8 mouse cellular contexts compared by ENCODE assay signal in the genomic region with DNA sequence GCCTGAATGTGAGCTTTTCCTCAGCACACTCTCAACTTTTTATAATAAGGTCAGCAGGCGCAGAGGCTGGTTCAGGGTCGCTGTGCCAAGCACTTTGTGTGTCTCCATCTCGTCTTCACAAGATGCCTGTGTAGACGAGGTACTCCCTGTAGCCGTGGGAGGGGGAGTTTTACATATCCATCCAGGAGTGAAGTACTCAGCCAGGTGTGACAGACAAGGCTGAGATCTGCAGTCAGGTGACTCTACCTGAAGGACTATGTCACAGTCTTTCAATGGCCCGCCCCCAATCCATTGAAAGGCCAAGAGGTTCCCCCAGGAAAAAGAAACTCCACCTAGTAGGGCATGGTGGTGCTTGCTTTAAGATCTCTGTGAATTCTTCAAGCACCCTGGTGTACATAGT. TPM values are rescaled to one million over a fixed set of nuclear protein-coding genes. Genes with fewer than 3 reads are reported as not detected.
A peak's percentile ranks its signal among the peaks of the same experiment; 100 is the strongest.
DNase-seq lines count a peak whose midpoint lies in the region; ATAC-seq and TF ChIP-seq lines count a peak whose summit lies in the region.

No protein-coding gene starts in this region.

- intact Hi-C loops in left cerebral cortex, adult 2 months (cut with DNase I): loop anchor here (2.0 to 5.0 kb wide), 2 partner anchors 39 to 250 kb away; no protein-coding TSS in a partner anchor
- intact Hi-C loops in left cerebral cortex, postnatal 4 days (cut with DNase I): loop anchor here (5.0 kb wide), 1 partner anchor 254 kb away; no protein-coding TSS in a partner anchor

- H3K9ac ChIP-seq in embryonic facial prominence, embryonic 14.5 days (ENCODE audit: low read depth, low read length): peak overlapping the region; percentile 69; the same call in 1 of the 2 replicates
- H3K9ac ChIP-seq in intestine, postnatal 0 days (ENCODE audit: low read depth, low read length): no peak overlapping the region; the same call in 1 of the 2 replicates

- H3K4me2 ChIP-seq in embryonic facial prominence, embryonic 14.5 days (ENCODE audit: low read depth, low read length): peak overlapping the region; percentile 65
- H3K4me2 ChIP-seq in intestine, postnatal 0 days (replicated peaks; ENCODE audit: low read depth): peak overlapping the region; percentile 61
- peak overlapping the region; percentile 83 for H3K4me2 ChIP-seq in myocyte (ENCODE audit: low read depth)

- H3ac ChIP-seq in myocyte (ENCODE audit: control insufficient read depth, insufficient read length): no peak overlapping the region

- H3K36me3 ChIP-seq in embryonic facial prominence, embryonic 14.5 days (ENCODE audit: control insufficient read depth, insufficient read depth, low read length): peaks cover 3% of the 10 kb centered on the region
- H3K36me3 ChIP-seq in intestine, postnatal 0 days (ENCODE audit: control insufficient read depth, insufficient read depth): no peaks in the 10 kb centered on the region
- no peaks in the 10 kb centered on the region for H3K36me3 ChIP-seq in myocyte (ENCODE audit: control insufficient read depth, insufficient read depth)

- no peak for TF ChIP-seq CTCF in left cerebral cortex, adult 2 months (IDR thresholded peaks at IDR 0.05)
- TF ChIP-seq CTCF in intestine, postnatal 0 days (IDR thresholded peaks at IDR 0.05; ENCODE audit: low read depth): no peak

- TF ChIP-seq POLR2A in myocyte (IDR thresholded peaks at IDR 0.05; ENCODE audit: insufficient read length, low read depth): no peak

- H3K79me2 ChIP-seq in myocyte (ENCODE audit: control insufficient read depth, insufficient read depth): peaks cover 10% of the 10 kb centered on the region

- no peak overlapping the region for H3K27ac ChIP-seq in left cerebral cortex, adult 2 months
- H3K27ac ChIP-seq in embryonic facial prominence, embryonic 14.5 days (replicated peaks; ENCODE audit: low read depth, low read length): no peak overlapping the region
- no peak overlapping the region for H3K27ac ChIP-seq in intestine, postnatal 0 days (ENCODE audit: low read depth, low read length)

- no peak for ATAC-seq in embryonic facial prominence, embryonic 14.5 days (ENCODE audit: low read depth)
- no peak for ATAC-seq in intestine, postnatal 0 days

- no peaks in the 10 kb centered on the region for H3K9me3 ChIP-seq in embryonic facial prominence, embryonic 14.5 days (ENCODE audit: control insufficient read depth, low read length)
- no peaks in the 10 kb centered on the region for H3K9me3 ChIP-seq in intestine, postnatal 0 days (ENCODE audit: control insufficient read depth)

- H3K4me1 ChIP-seq in embryonic facial prominence, embryonic 14.5 days (ENCODE audit: control insufficient read depth, insufficient read depth, low read length): 0 out of 2 replicates have a peak, but pooled peaks cover 4% of the 10 kb centered on the region
- H3K4me1 ChIP-seq in intestine, postnatal 0 days (replicated peaks; ENCODE audit: control insufficient read depth, insufficient read depth, low read length): no peaks in the 10 kb centered on the region

- WGBS in embryonic facial prominence, embryonic 14.5 days: 63% methylated on average over 6 of the region's 6 CpGs
- WGBS in intestine, postnatal 0 days: 62% methylated on average over 6 of the region's 6 CpGs

- H3K27me3 ChIP-seq in embryonic facial prominence, embryonic 14.5 days (replicated peaks; ENCODE audit: control insufficient read depth, insufficient read depth, low read length): no peaks in the 10 kb centered on the region
- H3K27me3 ChIP-seq in intestine, postnatal 0 days (replicated peaks; ENCODE audit: control insufficient read depth, insufficient read depth, low read length): no peaks in the 10 kb centered on the region
- H3K27me3 ChIP-seq in myocyte (ENCODE audit: control insufficient read depth, insufficient read depth, insufficient read length): no peaks in the 10 kb centered on the region

- no peak for DNase-seq in left cerebral cortex, adult 2 months (ENCODE audit: extremely low spot score in 1 of 2, low spot score in 2 of 2)
- no peak for DNase-seq in left cerebral cortex, postnatal 4 days
- DNase-seq in embryonic facial prominence, embryonic 14.5 days (ENCODE audit: low spot score): no peak
- no peak for DNase-seq in cerebellum, postnatal 25 days
- no peak for DNase-seq in left cerebral cortex, adult 9 months (ENCODE audit: low spot score in 2 of 2)
- no peak for DNase-seq in adrenal gland, postnatal 25 days

- H3K4me3 ChIP-seq in left cerebral cortex, adult 2 months: peak overlapping the region; percentile 55
- peak overlapping the region; percentile 59 for H3K4me3 ChIP-seq in embryonic facial prominence, embryonic 14.5 days (ENCODE audit: low read depth, low read length)
- H3K4me3 ChIP-seq in intestine, postnatal 0 days (ENCODE audit: low read depth, low read length): peak overlapping the region; percentile 50
- H3K4me3 ChIP-seq in myocyte: peak overlapping the region; percentile 36

TF ChIP-seq in myocyte, 11 proteins besides CTCF, POLR2A, EP300 and RAD21:
- no peak for TF ChIP-seq TCF12 (IDR thresholded peaks at IDR 0.05; ENCODE audit: insufficient read depth, poor library complexity, severe bottlenecking)
- no peak for TF ChIP-seq USF1 (IDR thresholded peaks at IDR 0.05; ENCODE audit: low read depth)
- TF ChIP-seq TCF3 (IDR thresholded peaks at IDR 0.05; ENCODE audit: insufficient read length, low read depth): no peak
- no peak for TF ChIP-seq MAX (IDR thresholded peaks at IDR 0.05; ENCODE audit: low read depth)
- TF ChIP-seq POLR2AphosphoS2 (IDR thresholded peaks at IDR 0.05; ENCODE audit: insufficient read length, low read depth): no peak
- TF ChIP-seq REST (IDR thresholded peaks at IDR 0.05; ENCODE audit: insufficient read depth, insufficient read length): no peak
- no peak for TF ChIP-seq CEBPB (IDR thresholded peaks at IDR 0.05; ENCODE audit: insufficient read depth, poor library complexity, severe bottlenecking)
- TF ChIP-seq SRF (IDR thresholded peaks at IDR 0.05; ENCODE audit: control insufficient read depth, insufficient read length, low read depth): no peak
- no peak for TF ChIP-seq MYOG (IDR thresholded peaks at IDR 0.05; ENCODE audit: control insufficient read depth in 1 of 3, insufficient read depth in 1 of 3, insufficient read length in 2 of 3, low read depth in 2 of 3)
- TF ChIP-seq E2F4 (IDR thresholded peaks at IDR 0.05; ENCODE audit: insufficient read depth): no peak
- no peak for TF ChIP-seq MYOD1 (IDR thresholded peaks at IDR 0.05; ENCODE audit: control insufficient read depth in 1 of 3, insufficient read length in 2 of 3, low read depth in 2 of 3)

RNA-seq across cellular contexts. Expression of gene Nenf, which starts 4.8 kb away (rescaled TPM):
- 10 to 100 TPM; 71.3 to 76.4 TPM for total RNA-seq in left cerebral cortex, adult 2 months (2021)
- total RNA-seq in left cerebral cortex, postnatal 4 days (2021): 10 to 100 TPM; 83.5 to 89.9 TPM
- 138 and 141 TPM in 2 replicates for polyA plus RNA-seq in embryonic facial prominence, embryonic 14.5 days (2014; fragmentation: Nextera tagmentation; extraction: Ambion mirVana)
- 171 and 174 TPM in 2 replicates for polyA plus RNA-seq in intestine, postnatal 0 days (2015; fragmentation: Nextera tagmentation; extraction: Ambion mirVana)
- 143 TPM for polyA plus RNA-seq in myocyte (2012; fragmentation: generic; extraction: Trizol)
- total RNA-seq in adrenal gland, postnatal 25 days (2021): 104 and 112 TPM in 2 replicates

RNA-seq across cellular contexts. Expression of gene Tmem206, which starts 12.6 kb away (rescaled TPM):
- total RNA-seq in left cerebral cortex, adult 2 months (2021): 1 to 10 TPM; 9.3 to 9.4 TPM
- 10 to 100 TPM; 18.1 to 19.5 TPM for total RNA-seq in left cerebral cortex, postnatal 4 days (2021)
- 16.4 and 18.2 TPM in 2 replicates for polyA plus RNA-seq in embryonic facial prominence, embryonic 14.5 days (2014; fragmentation: Nextera tagmentation; extraction: Ambion mirVana)
- polyA plus RNA-seq in intestine, postnatal 0 days (2015; fragmentation: Nextera tagmentation; extraction: Ambion mirVana): 14.6 and 15.4 TPM in 2 replicates
- 12.1 TPM for polyA plus RNA-seq in myocyte (2012; fragmentation: generic; extraction: Trizol)
- total RNA-seq in adrenal gland, postnatal 25 days (2021): 7.4 and 7.7 TPM in 2 replicates
